ENCODE assay signal across 19 mouse cellular contexts in the genomic region with DNA sequence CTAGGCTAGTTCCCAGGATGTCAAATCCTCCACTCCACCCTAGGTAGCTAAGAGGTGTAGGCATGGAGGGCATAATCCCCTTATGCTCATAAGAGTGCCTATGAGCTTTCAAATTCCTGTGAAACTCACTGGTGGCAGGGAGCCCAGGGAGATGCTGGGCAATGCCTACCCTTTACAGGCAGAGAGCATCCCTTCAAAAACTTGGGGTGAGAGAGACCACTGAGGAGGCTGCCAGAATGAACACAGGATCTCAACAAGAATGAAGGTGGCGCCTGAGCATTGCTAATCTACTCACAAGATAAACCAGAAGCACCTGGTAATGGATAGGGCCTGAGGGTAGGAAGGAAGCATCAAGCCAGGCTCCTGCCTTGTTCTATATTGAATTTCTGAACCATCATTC.
DNase-seq lines count a peak whose midpoint lies in the region; ATAC-seq and TF ChIP-seq lines count a peak whose summit lies in the region.
"Had no signal": no experiment of that assay in that cellular context is flagged by ENCODE, and none has a peak within 500 bp of the region (broad histone marks: within the 10 kb centered on the region; RNA-seq: fewer than 3 reads in every experiment).

No protein-coding gene starts in this region.

- no peaks in the 10 kb centered on the region for H3K4me1 ChIP-seq in forebrain, embryonic 10.5 days
- peaks cover 6% of the 10 kb centered on the region for H3K4me1 ChIP-seq in forebrain, embryonic 15.5 days
- no peaks in the 10 kb centered on the region for H3K4me1 ChIP-seq in kidney, adult 2 months (ENCODE audit: control insufficient read depth, insufficient read depth, low read length)
- H3K4me1 ChIP-seq: embryonic facial prominence, embryonic 12.5 days; embryonic facial prominence, embryonic 15.5 days; forebrain, embryonic 12.5 days; heart, embryonic 10.5 days; hindbrain, embryonic 12.5 days; intestine, embryonic 15.5 days had no signal

- H3K4me2 ChIP-seq in forebrain, embryonic 15.5 days (replicated peaks): no peak overlapping the region
- H3K4me2 ChIP-seq: embryonic facial prominence, embryonic 12.5 days; embryonic facial prominence, embryonic 15.5 days; forebrain, embryonic 12.5 days; hindbrain, embryonic 12.5 days; intestine, embryonic 15.5 days had no signal

- TF ChIP-seq CTCF in kidney, adult 2 months (conservative IDR thresholded peaks at IDR 0.05; ENCODE audit: insufficient read depth, insufficient read length, low read depth, low read length): no peak

- no peak for TF ChIP-seq POLR2A in kidney, adult 2 months (IDR thresholded peaks at IDR 0.05; ENCODE audit: low read depth, low read length)

- peak; percentile 1 for DNase-seq in forebrain, embryonic 10.5 days (ENCODE audit: extremely low spot score, low spot score)
- peak; percentile 15 for DNase-seq in left cerebral cortex, postnatal 4 days
- no peak for DNase-seq in left cerebral cortex, postnatal 14 days (ENCODE audit: low spot score in 2 of 2)
- DNase-seq in kidney, adult 2 months: no peak
- DNase-seq: adrenal gland, adult 2 months; adrenal gland, postnatal 14 days; cerebellum, adult 9-10 months; gastrocnemius, postnatal 25 days; heart, adult 2 months; kidney, adult 11 months had no signal

- H3K9me3 ChIP-seq in forebrain, embryonic 10.5 days: no peaks in the 10 kb centered on the region
- H3K9me3 ChIP-seq in forebrain, embryonic 15.5 days: no peaks in the 10 kb centered on the region
- H3K9me3 ChIP-seq: embryonic facial prominence, embryonic 12.5 days; embryonic facial prominence, embryonic 15.5 days; forebrain, embryonic 12.5 days; heart, embryonic 10.5 days; hindbrain, embryonic 12.5 days; intestine, embryonic 15.5 days had no signal

- no peaks in the 10 kb centered on the region for H3K36me3 ChIP-seq in forebrain, embryonic 10.5 days (replicated peaks)
- H3K36me3 ChIP-seq in forebrain, embryonic 15.5 days: no peaks in the 10 kb centered on the region
- H3K36me3 ChIP-seq in macrophage (ENCODE audit: inconsistent target): no peaks in the 10 kb centered on the region
- H3K36me3 ChIP-seq in kidney, adult 2 months (ENCODE audit: control insufficient read depth, insufficient read depth, low read length): no peaks in the 10 kb centered on the region
- H3K36me3 ChIP-seq: embryonic facial prominence, embryonic 12.5 days; embryonic facial prominence, embryonic 15.5 days; forebrain, embryonic 12.5 days; heart, embryonic 10.5 days; hindbrain, embryonic 12.5 days; intestine, embryonic 15.5 days had no signal

- no peaks in the 10 kb centered on the region for H3K27me3 ChIP-seq in forebrain, embryonic 10.5 days (ENCODE audit: poor library complexity, severe bottlenecking)
- H3K27me3 ChIP-seq in forebrain, embryonic 15.5 days: no peaks in the 10 kb centered on the region
- H3K27me3 ChIP-seq in kidney, adult 2 months (replicated peaks; ENCODE audit: control insufficient read depth, insufficient read depth, low read length): no peaks in the 10 kb centered on the region; the same call in 1 of the 2 replicates
- H3K27me3 ChIP-seq: embryonic facial prominence, embryonic 12.5 days; embryonic facial prominence, embryonic 15.5 days; forebrain, embryonic 12.5 days; hindbrain, embryonic 12.5 days; intestine, embryonic 15.5 days had no signal

- no peaks in the 10 kb centered on the region for H3K79me2 ChIP-seq in macrophage (ENCODE audit: inconsistent target)

- ATAC-seq in forebrain, embryonic 15.5 days (replicated peaks): no peak
- ATAC-seq: CD4-positive, CD25-positive, alpha-beta regulatory T cell, adult 4 months; intestine, embryonic 15.5 days had no signal

- 86% methylated on average over 1 of the region's 1 CpGs for WGBS in forebrain, embryonic 10.5 days
- WGBS in forebrain, embryonic 15.5 days: 83% methylated on average over 1 of the region's 1 CpGs
- WGBS in macrophage (ENCODE audit: missing documents): 100% methylated on average over 1 of the region's 1 CpGs
- 61% methylated on average over 1 of the region's 1 CpGs for WGBS in kidney, adult 2 months

- H3K4me3 ChIP-seq in forebrain, embryonic 10.5 days: no peak overlapping the region
- H3K4me3 ChIP-seq in forebrain, embryonic 15.5 days: no peak overlapping the region
- no peak overlapping the region for H3K4me3 ChIP-seq in macrophage (ENCODE audit: inconsistent target)
- no peak overlapping the region for H3K4me3 ChIP-seq in kidney, adult 2 months (ENCODE audit: insufficient read depth, low read depth, low read length)
- H3K4me3 ChIP-seq: embryonic facial prominence, embryonic 12.5 days; embryonic facial prominence, embryonic 15.5 days; forebrain, embryonic 12.5 days; heart, adult 2 months; heart, embryonic 10.5 days; hindbrain, embryonic 12.5 days; intestine, embryonic 15.5 days had no signal

- intact Hi-C loops in left cerebral cortex, postnatal 4 days (cut with DNase I): no loop called here
- intact Hi-C loops in left cerebral cortex, postnatal 14 days (cut with DNase I): no loop called here

- H3K27ac ChIP-seq in forebrain, embryonic 10.5 days: no peak overlapping the region
- H3K27ac ChIP-seq in forebrain, embryonic 15.5 days (replicated peaks): no peak overlapping the region
- H3K27ac ChIP-seq in macrophage: peak overlapping the region; percentile 84
- no peak overlapping the region for H3K27ac ChIP-seq in kidney, adult 2 months (ENCODE audit: insufficient read depth, low read depth, low read length)
- H3K27ac ChIP-seq: embryonic facial prominence, embryonic 12.5 days; embryonic facial prominence, embryonic 15.5 days; forebrain, embryonic 12.5 days; heart, adult 2 months; heart, embryonic 10.5 days; hindbrain, embryonic 12.5 days; intestine, embryonic 15.5 days had no signal

- no peak overlapping the region for H3K9ac ChIP-seq in forebrain, embryonic 15.5 days (replicated peaks)
- H3K9ac ChIP-seq: embryonic facial prominence, embryonic 12.5 days; embryonic facial prominence, embryonic 15.5 days; forebrain, embryonic 12.5 days; hindbrain, embryonic 12.5 days; intestine, embryonic 15.5 days had no signal

Comparison
In these comparisons a context has a peak if more than half of its experiments do, and no peak if none do; other contexts are left out.
1. DNase-seq: peak in forebrain, embryonic 10.5 days (single experiment) and left cerebral cortex, postnatal 4 days (single experiment); none in left cerebral cortex, postnatal 14 days (0 of 2) and kidney, adult 2 months (single experiment).